Mouse (Mus musculus): ENCODE measurements around the gene Naa80.

DNA sequence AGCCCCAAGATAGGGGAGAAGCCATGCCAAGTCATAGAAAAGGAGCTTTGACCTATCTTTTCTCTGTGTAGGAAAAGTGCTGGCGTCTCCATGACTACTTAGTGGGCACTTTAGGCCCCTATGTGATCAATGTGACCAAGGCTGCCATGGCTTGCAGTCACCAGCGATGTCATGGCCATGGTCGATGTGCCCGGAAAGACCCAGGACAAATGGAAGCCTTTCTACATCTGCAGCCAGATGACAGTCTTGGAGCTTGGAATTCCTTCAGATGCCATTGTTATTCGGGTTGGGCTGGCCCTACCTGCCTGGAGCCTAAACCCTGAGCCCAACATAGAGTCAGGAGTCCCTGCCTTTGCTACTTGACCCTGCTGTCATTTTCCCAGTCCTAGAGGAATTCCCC, 7.8 kb downstream of the Naa80 start:
- TF ChIP-seq GATA1 (IDR thresholded peaks at IDR 0.05; ENCODE audit: borderline replicate concordance, low read length) (no peak), FLI1 (IDR thresholded peaks at IDR 0.05; ENCODE audit: low read length) (no peak)

All from megakaryocyte, embryonic 14.5 days (primary cell).